Mouse (Mus musculus): ENCODE results near the gene Radil. TPM values are rescaled to one million over a fixed set of nuclear protein-coding genes. Genes with fewer than 3 reads are reported as not detected.

Radil gene
- polyA plus RNA-seq, 1 experiment from 2014 or later, result 20.1 TPM

GRCm38 (mm10) chr5:142477346-142477745, 73.6 kb downstream of the Radil start:
- H3K36me3 ChIP-seq (ENCODE audit: control insufficient read depth, insufficient read depth, low read length), result peaks cover 10% of the 10 kb centered on the region; the same call in 1 of the 2 replicates
- 87% methylated on average over 12 of the region's 12 CpGs for WGBS
- H3K27ac ChIP-seq (ENCODE audit: low read depth, low read length), result no peak overlapping the region
- H3K9me3 ChIP-seq (ENCODE audit: control insufficient read depth, low read length), result no peaks in the 10 kb centered on the region
- H3K4me2 ChIP-seq (ENCODE audit: low read depth, low read length), result no peak overlapping the region
- H3K27me3 ChIP-seq (ENCODE audit: control insufficient read depth, insufficient read depth, low read length), result no peaks in the 10 kb centered on the region
- H3K9ac ChIP-seq (replicated peaks; ENCODE audit: low read depth, low read length), result 0 out of 2 replicates have a peak overlapping the region, but pooled peaks have one; percentile 21
- ATAC-seq (ENCODE audit: low read depth), result no peak
- no peak overlapping the region for H3K4me3 ChIP-seq (ENCODE audit: low read depth, low read length)
- no peaks in the 10 kb centered on the region; the same call in 1 of the 2 replicates for H3K4me1 ChIP-seq (ENCODE audit: control insufficient read depth, insufficient read depth, low read length)

GRCm38 (mm10) chr5:142475669-142476068, 75.2 kb downstream of the Radil start:
- Histone ChIP-seq H3K9me3 (ENCODE audit: control insufficient read depth, low read length) (no peaks in the 10 kb centered on the region), H3K36me3 (ENCODE audit: control insufficient read depth, insufficient read depth, low read length) (peaks cover 10% of the 10 kb centered on the region; the same call in 1 of the 2 replicates), H3K9ac (replicated peaks; ENCODE audit: low read depth, low read length) (no peak overlapping the region), H3K4me3 (ENCODE audit: low read depth, low read length) (no peak overlapping the region), H3K27ac (ENCODE audit: low read depth, low read length) (no peak overlapping the region), H3K27me3 (ENCODE audit: control insufficient read depth, insufficient read depth, low read length) (no peaks in the 10 kb centered on the region), H3K4me1 (ENCODE audit: control insufficient read depth, insufficient read depth, low read length) (no peaks in the 10 kb centered on the region; the same call in 1 of the 2 replicates), H3K4me2 (ENCODE audit: low read depth, low read length) (no peak overlapping the region)
- WGBS, result 79% methylated on average over 7 of the region's 7 CpGs
- no peak for ATAC-seq (ENCODE audit: low read depth)

- H3K36me3 ChIP-seq (ENCODE audit: control insufficient read depth, insufficient read depth, low read length), result peaks cover 16% of the 10 kb centered on the region
- H3K9me3 ChIP-seq (ENCODE audit: control insufficient read depth, low read length), result no peaks in the 10 kb centered on the region
- H3K27ac ChIP-seq (ENCODE audit: low read depth, low read length), result no peak overlapping the region
- no peaks in the 10 kb centered on the region for H3K27me3 ChIP-seq (ENCODE audit: control insufficient read depth, insufficient read depth, low read length)
- no peak overlapping the region for H3K4me2 ChIP-seq (ENCODE audit: low read depth, low read length)
- H3K4me1 ChIP-seq (ENCODE audit: control insufficient read depth, insufficient read depth, low read length), result no peaks in the 10 kb centered on the region; the same call in 1 of the 2 replicates
- H3K4me3 ChIP-seq (ENCODE audit: low read depth, low read length), result no peak overlapping the region
- no peak overlapping the region for H3K9ac ChIP-seq (replicated peaks; ENCODE audit: low read depth, low read length)
- WGBS, result 54% methylated on average over 10 of the region's 10 CpGs
- ATAC-seq (ENCODE audit: low read depth), result peak; percentile 33; the same call in 1 of the 2 replicates
Measured at GRCm38 (mm10) chr5:142473696-142474095, 77.2 kb downstream of the Radil start.

GRCm38 (mm10) chr5:142469796-142470195, 81.1 kb downstream of the Radil start:
- H3K4me1 ChIP-seq (ENCODE audit: control insufficient read depth, insufficient read depth, low read length), result peaks cover 2% of the 10 kb centered on the region
- H3K4me2 ChIP-seq (ENCODE audit: low read depth, low read length), result no peak overlapping the region
- H3K27me3 ChIP-seq (ENCODE audit: control insufficient read depth, insufficient read depth, low read length), result no peaks in the 10 kb centered on the region
- ATAC-seq (ENCODE audit: low read depth), result no peak
- no peak overlapping the region for H3K9ac ChIP-seq (replicated peaks; ENCODE audit: low read depth, low read length)
- 93% methylated on average over 11 of the region's 11 CpGs for WGBS
- no peaks in the 10 kb centered on the region for H3K9me3 ChIP-seq (ENCODE audit: control insufficient read depth, low read length)
- H3K36me3 ChIP-seq (ENCODE audit: control insufficient read depth, insufficient read depth, low read length), result peaks cover 14% of the 10 kb centered on the region
- H3K27ac ChIP-seq (ENCODE audit: low read depth, low read length), result no peak overlapping the region
- H3K4me3 ChIP-seq (ENCODE audit: low read depth, low read length), result no peak overlapping the region

GRCm38 (mm10) chr5:142468375-142468774, 82.5 kb downstream of the Radil start:
- peaks cover 7% of the 10 kb centered on the region for H3K4me1 ChIP-seq (ENCODE audit: control insufficient read depth, insufficient read depth, low read length)
- 95% methylated on average over 13 of the region's 13 CpGs for WGBS
- H3K4me3 ChIP-seq (ENCODE audit: low read depth, low read length), result no peak overlapping the region
- no peaks in the 10 kb centered on the region for H3K9me3 ChIP-seq (ENCODE audit: control insufficient read depth, low read length)
- no peak overlapping the region for H3K4me2 ChIP-seq (ENCODE audit: low read depth, low read length)
- no peaks in the 10 kb centered on the region for H3K27me3 ChIP-seq (ENCODE audit: control insufficient read depth, insufficient read depth, low read length)
- ATAC-seq (ENCODE audit: low read depth), result no peak
- H3K9ac ChIP-seq (replicated peaks; ENCODE audit: low read depth, low read length), result no peak overlapping the region
- no peak overlapping the region for H3K27ac ChIP-seq (ENCODE audit: low read depth, low read length)
- H3K36me3 ChIP-seq (ENCODE audit: control insufficient read depth, insufficient read depth, low read length), result peaks cover 14% of the 10 kb centered on the region

GRCm38 (mm10) chr5:142463461-142464454, 87.1 kb downstream of the Radil start, which contains the start of gene Ap5z1:
Ap5z1 (plus strand) TSS chr5:142463944.
- Histone ChIP-seq H3K4me2 (ENCODE audit: low read depth, low read length) (peak within 1 kb of the TSS; percentile 64), H3K9me3 (ENCODE audit: control insufficient read depth, low read length) (no peaks in the 10 kb centered on the region), H3K9ac (replicated peaks; ENCODE audit: low read depth, low read length) (peak within 1 kb of the TSS; percentile 54), H3K27ac (ENCODE audit: low read depth, low read length) (peak within 1 kb of the TSS; percentile 84), H3K36me3 (ENCODE audit: control insufficient read depth, insufficient read depth, low read length) (peaks cover 7% of the 10 kb centered on the region; the same call in 1 of the 2 replicates), H3K4me3 (ENCODE audit: low read depth, low read length) (peak within 1 kb of the TSS; percentile 61), H3K4me1 (ENCODE audit: control insufficient read depth, insufficient read depth, low read length) (peaks cover 7% of the 10 kb centered on the region), H3K27me3 (ENCODE audit: control insufficient read depth, insufficient read depth, low read length) (no peaks in the 10 kb centered on the region)
- 2% methylated on average over 58 of the region's 60 CpGs for WGBS
- ATAC-seq (ENCODE audit: low read depth), result peak; percentile 83

- H3K27me3 ChIP-seq (ENCODE audit: control insufficient read depth, insufficient read depth, low read length), result no peaks in the 10 kb centered on the region
- ATAC-seq (ENCODE audit: low read depth), result no peak
- H3K27ac ChIP-seq (ENCODE audit: low read depth, low read length), result peak overlapping the region; percentile 84
- H3K9me3 ChIP-seq (ENCODE audit: control insufficient read depth, low read length), result no peaks in the 10 kb centered on the region
- no peak overlapping the region; the same call in 1 of the 2 replicates for H3K9ac ChIP-seq (replicated peaks; ENCODE audit: low read depth, low read length)
- peaks cover 2% of the 10 kb centered on the region; the same call in 1 of the 2 replicates for H3K36me3 ChIP-seq (ENCODE audit: control insufficient read depth, insufficient read depth, low read length)
- peaks cover 7% of the 10 kb centered on the region for H3K4me1 ChIP-seq (ENCODE audit: control insufficient read depth, insufficient read depth, low read length)
- WGBS, result 87% methylated on average over 6 of the region's 6 CpGs
- H3K4me3 ChIP-seq (ENCODE audit: low read depth, low read length), result peak overlapping the region; percentile 61
- peak overlapping the region; percentile 64 for H3K4me2 ChIP-seq (ENCODE audit: low read depth, low read length)
Measured at GRCm38 (mm10) chr5:142463011-142463410, 87.9 kb downstream of the Radil start.

DNA sequence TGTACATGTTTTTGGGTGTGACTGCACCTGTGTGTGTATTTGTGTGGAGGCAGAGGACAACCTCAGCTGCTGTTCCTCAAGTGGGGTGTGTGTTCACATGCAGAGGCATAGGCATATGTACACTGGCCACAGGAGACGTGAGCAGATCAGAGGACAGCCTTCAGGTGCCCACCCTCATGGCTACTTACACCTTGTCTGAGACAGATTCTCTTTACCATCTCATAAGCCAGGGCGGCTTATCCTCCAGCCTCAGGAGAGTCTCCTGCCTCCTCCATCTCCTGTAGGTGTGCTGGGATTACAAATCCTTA, 88.3 kb downstream of the Radil start:
- Histone ChIP-seq H3K9ac (replicated peaks; ENCODE audit: low read depth, low read length) (no peak overlapping the region), H3K36me3 (ENCODE audit: control insufficient read depth, insufficient read depth, low read length) (no peaks in the 10 kb centered on the region; the same call in 1 of the 2 replicates), H3K4me3 (ENCODE audit: low read depth, low read length) (no peak overlapping the region), H3K4me1 (ENCODE audit: control insufficient read depth, insufficient read depth, low read length) (peaks cover 7% of the 10 kb centered on the region), H3K27me3 (ENCODE audit: control insufficient read depth, insufficient read depth, low read length) (no peaks in the 10 kb centered on the region), H3K4me2 (ENCODE audit: low read depth, low read length) (no peak overlapping the region), H3K9me3 (ENCODE audit: control insufficient read depth, low read length) (no peaks in the 10 kb centered on the region), H3K27ac (ENCODE audit: low read depth, low read length) (no peak overlapping the region)
- WGBS, result 89% methylated on average over 2 of the region's 2 CpGs
- ATAC-seq (ENCODE audit: low read depth), result no peak

Measured in neural tube, embryonic 14.5 days (tissue).